Mouse (Mus musculus): ENCODE data around the gene Olfr434. TPM values are rescaled to one million over a fixed set of nuclear protein-coding genes. Genes with fewer than 3 reads are reported as not detected.

Olfr434 gene
- not detected for polyA plus RNA-seq (2014; fragmentation: Illumina TruSeq; extraction: RNeasy Lipid Tissue Mini Kit (QIAGEN cat#74804))

DNA sequence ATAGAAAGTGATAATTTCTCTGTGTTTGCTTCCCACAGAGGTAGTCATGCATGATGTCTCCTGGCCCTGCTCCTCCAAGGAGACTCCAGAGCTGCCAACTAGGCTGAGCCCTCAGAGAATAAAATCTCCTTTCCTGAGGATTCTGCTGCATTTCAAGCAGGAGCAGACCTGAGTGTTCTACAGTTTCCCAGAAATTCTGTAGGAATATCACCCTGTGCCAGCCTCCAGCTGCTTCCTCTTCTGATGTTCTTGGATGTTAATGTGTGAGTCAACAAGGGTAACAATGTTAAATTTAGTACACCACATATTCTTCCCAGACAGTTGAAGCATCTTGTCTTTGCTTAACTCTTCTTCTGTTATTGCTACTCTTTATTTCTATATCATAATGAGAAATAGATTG lies at the start of gene Olfr434:
TSS of gene Olfr434 (plus strand) at position 149 of the 400 bp plus-strand sequence.

DNA sequence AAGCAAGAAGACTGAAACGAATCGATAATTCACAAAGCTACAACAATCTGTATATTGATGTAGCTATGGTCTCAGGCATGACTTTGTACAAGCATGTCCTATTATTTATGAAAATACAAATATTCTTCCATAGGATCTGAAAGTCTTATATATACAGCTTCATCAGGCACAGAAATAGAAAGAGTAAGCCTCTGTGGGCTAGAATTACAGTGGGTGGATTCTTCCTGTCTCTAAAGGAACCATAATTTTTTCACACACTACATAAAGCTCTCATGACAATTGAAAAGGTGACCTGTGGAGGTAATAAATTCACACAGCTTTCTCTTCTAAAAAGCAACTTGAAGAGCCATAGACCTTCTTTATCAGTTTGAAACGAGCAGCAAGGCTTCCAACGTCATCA lies 41.0 kb upstream of the Olfr434 start, which contains the start of gene Olfr13:
TSS of gene Olfr13 (plus strand) at position 301 of the 400 bp plus-strand sequence.

DNA sequence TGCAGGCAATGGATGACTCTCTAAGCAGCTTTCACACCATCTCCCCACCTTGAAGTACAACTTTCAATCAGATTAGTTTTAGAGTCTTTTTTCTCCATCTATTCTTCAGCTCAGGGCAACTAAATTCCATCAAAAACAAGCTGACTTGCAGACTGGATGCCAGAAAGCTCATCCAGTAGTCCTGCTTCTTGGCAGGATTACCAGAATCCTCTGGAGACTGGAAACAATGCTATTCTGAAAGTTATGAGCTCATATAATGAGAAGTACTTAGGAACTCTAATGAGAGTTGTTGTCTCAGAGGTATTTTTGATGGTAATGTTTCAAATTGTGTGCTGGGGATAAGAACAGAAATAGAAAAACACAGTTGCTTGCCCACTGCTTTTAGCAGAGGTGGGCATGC lies 16.0 kb upstream of the Olfr434 start, which contains the start of gene Olfr435:
TSS of gene Olfr435 (plus strand) at position 366 of the 400 bp plus-strand sequence.

DNA sequence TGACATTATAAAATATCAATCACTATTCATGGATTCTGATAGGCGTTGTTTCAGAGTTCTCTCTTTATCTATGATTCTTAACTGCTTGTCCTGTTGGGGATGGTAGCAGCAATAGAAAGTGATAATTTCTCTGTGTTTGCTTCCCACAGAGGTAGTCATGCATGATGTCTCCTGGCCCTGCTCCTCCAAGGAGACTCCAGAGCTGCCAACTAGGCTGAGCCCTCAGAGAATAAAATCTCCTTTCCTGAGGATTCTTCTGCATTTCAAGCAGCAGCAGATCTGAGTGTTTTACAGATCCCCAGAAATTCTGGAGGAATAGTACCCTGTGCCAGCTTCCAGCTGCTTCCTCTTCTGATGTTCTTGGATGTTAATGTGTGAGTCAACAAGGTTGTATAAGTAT lies 18.4 kb downstream of the Olfr434 start, which contains the start of gene Olfr47:
TSS of gene Olfr47 (plus strand) at position 275 of the 400 bp plus-strand sequence.

DNA sequence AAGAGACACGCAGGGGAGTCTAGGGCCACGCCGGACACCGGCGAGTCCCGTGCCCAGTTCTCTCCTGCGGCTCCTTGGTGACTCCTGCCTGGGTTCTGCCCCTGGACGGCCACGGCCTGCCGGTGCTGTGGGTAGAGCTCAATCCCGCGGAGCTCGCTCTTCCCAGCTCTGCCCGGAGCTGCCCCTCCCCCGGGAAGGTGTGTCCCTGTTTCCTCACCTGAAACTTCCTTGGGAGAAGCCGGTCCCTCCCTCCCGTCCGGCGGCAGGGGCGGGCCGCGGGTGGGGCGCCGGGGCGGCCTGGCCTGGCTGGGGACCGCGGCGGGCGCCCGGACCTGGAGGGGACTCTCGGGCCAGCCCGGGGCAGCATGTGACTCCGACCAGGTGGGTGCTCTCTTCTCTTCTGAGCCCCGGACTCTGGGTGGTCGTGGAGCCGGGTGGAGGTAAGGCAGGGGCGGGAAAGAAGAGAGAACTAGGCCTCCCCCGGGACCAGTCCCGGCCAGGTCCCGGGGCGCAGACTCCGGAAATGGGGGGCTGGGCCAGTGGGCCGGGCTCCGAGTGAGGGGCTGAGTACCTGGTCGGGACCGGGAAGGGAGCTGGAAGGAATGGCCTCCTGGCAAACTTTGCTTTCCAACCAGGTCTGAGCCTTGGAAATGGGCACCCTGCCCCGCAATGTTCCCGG lies 52.7 kb downstream of the Olfr434 start, which contains the start of gene Arhgef5:
TSS of gene Arhgef5 (plus strand) at position 220 of the 679 bp plus-strand sequence.

Other genes with a start within 250 kb of the Olfr434 start
- not detected for gene Olfr441, start 106.7 kb upstream of the Olfr434 start, polyA plus RNA-seq (2014; fragmentation: Illumina TruSeq; extraction: RNeasy Lipid Tissue Mini Kit (QIAGEN cat#74804))
- not detected for gene Olfr237-ps1, start 66.5 kb upstream of the Olfr434 start, polyA plus RNA-seq (2014; fragmentation: Illumina TruSeq; extraction: RNeasy Lipid Tissue Mini Kit (QIAGEN cat#74804))
- gene Olfr437, start 49.7 kb upstream of the Olfr434 start, polyA plus RNA-seq (2014; fragmentation: Illumina TruSeq; extraction: RNeasy Lipid Tissue Mini Kit (QIAGEN cat#74804)) = not detected
- gene Olfr13, start 40.9 kb upstream of the Olfr434 start, polyA plus RNA-seq (2014; fragmentation: Illumina TruSeq; extraction: RNeasy Lipid Tissue Mini Kit (QIAGEN cat#74804)) = not detected
- gene Olfr435, start 15.9 kb upstream of the Olfr434 start, polyA plus RNA-seq (2014; fragmentation: Illumina TruSeq; extraction: RNeasy Lipid Tissue Mini Kit (QIAGEN cat#74804)) = not detected
- gene Olfr47, start 18.5 kb downstream of the Olfr434 start, polyA plus RNA-seq (2014; fragmentation: Illumina TruSeq; extraction: RNeasy Lipid Tissue Mini Kit (QIAGEN cat#74804)) = not detected
- gene Arhgef5, start 52.6 kb downstream of the Olfr434 start, polyA plus RNA-seq (2014; fragmentation: Illumina TruSeq; extraction: RNeasy Lipid Tissue Mini Kit (QIAGEN cat#74804)) = 20.1 TPM
- gene Nobox, start 96.5 kb downstream of the Olfr434 start, polyA plus RNA-seq (2014; fragmentation: Illumina TruSeq; extraction: RNeasy Lipid Tissue Mini Kit (QIAGEN cat#74804)) = 7.1 TPM

All from ovary, adult 10 weeks (tissue).